Mouse (Mus musculus): ENCODE data around the gene Paxx. TPM values are rescaled to one million over a fixed set of nuclear protein-coding genes. Genes with fewer than 3 reads are reported as not detected.

The Paxx gene
- polyA plus RNA-seq, 1 experiment from 2014 or later = 25.7 TPM

DNA sequence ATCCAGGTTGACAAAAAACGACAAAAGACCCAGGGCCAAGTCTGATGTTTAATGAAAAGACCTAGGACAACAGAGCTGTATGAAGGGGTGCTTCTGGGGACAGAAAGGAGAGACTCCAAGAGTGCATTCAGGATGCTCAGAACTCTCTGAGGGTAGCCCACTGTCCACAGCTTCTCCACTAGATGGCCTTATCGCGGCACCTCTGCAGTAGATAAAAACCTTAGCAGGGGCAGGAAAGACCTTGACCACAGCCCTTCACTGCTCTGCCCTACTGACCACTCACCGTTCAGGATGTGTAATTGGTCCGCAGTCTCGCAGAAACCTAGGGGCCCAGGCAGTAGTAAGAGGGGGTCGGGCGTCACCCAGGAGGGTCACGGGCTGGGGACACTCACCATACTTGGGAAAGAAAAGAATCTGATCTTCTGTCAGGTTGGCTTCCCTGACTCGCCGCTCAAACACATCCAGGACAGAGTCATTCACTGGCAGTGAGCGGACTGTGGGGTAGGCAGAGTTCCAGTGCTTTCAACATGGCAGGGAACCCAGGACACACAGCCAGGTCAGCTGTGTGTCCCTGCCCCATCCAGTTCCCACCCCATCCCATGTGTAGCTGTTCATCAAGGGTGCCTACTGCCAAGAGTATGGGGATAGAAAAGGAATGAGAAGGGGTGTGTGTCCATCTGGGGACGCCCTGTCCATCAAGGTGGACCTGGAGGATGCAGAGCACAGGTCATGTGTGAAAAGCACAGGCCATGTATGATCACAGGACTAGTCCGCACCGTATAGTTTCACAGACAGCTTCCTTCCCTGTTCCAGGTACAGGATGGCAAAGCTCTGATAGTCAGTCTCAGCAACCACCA, 38.0 kb upstream of the Paxx start:
- peaks cover 30% of the 10 kb centered on the region for H3K4me1 ChIP-seq
- H3K9ac ChIP-seq = no peak overlapping the region
- H3K27me3 ChIP-seq (replicated peaks) = no peaks in the 10 kb centered on the region
- no peak for ATAC-seq (ENCODE audit: extremely low read depth, insufficient number of reproducible peaks, low FRiP score, low TSS enrichment)
- no peak overlapping the region for H3K4me3 ChIP-seq
- H3K9me3 ChIP-seq = no peaks in the 10 kb centered on the region
- H3K27ac ChIP-seq (replicated peaks) = no peak overlapping the region
- 58% methylated on average over 15 of the region's 15 CpGs for WGBS
- no peak overlapping the region for H3K4me2 ChIP-seq
- H3K36me3 ChIP-seq = peaks cover 17% of the 10 kb centered on the region

DNA sequence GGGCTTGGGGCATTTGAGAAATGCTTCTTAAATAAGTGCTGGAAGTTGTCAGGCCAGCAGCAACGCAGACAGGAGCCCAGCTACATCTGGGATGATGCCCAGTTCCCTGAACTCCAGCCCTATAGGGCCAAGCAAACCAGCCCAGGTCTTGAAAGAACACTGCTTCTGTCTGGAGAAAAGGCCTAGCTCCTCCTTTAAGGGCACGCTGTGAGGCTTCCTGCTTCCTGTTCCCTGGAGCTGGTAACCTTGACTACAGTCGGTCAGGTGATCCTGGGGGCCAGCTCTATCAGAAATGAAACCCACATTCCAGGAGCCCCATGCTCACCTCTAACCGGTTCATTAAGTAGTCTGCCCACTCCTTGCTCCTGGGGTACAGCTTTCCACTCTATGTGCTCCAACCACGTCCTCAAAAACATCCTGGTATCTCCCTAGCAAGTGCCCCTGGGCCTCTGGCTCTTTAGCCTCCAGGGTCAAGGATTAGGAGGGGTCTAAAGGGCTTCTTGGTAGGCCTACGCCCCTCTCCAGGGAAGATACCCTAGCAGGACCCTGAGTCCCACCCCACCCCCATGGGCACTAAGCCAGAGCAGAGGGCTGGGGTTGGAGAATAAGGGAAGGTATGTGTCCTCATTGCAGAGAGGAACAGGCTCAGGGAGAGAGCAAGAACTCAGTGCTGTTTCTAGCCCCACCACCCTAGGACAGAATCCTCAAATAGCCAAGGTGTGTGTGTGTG, 37.1 kb upstream of the Paxx start:
- H3K9me3 ChIP-seq = no peaks in the 10 kb centered on the region
- ATAC-seq (ENCODE audit: extremely low read depth, insufficient number of reproducible peaks, low FRiP score, low TSS enrichment) = no peak
- WGBS = 54% methylated on average over 6 of the region's 6 CpGs
- H3K4me2 ChIP-seq = no peak overlapping the region
- 0 out of 2 replicates have a peak overlapping the region, but pooled peaks have one; percentile 1 for H3K27ac ChIP-seq (replicated peaks)
- peaks cover 8% of the 10 kb centered on the region for H3K36me3 ChIP-seq
- peaks cover 30% of the 10 kb centered on the region for H3K4me1 ChIP-seq
- H3K27me3 ChIP-seq (replicated peaks) = no peaks in the 10 kb centered on the region
- H3K4me3 ChIP-seq = no peak overlapping the region
- H3K9ac ChIP-seq = peak overlapping the region; percentile 42; the same call in 1 of the 2 replicates

DNA sequence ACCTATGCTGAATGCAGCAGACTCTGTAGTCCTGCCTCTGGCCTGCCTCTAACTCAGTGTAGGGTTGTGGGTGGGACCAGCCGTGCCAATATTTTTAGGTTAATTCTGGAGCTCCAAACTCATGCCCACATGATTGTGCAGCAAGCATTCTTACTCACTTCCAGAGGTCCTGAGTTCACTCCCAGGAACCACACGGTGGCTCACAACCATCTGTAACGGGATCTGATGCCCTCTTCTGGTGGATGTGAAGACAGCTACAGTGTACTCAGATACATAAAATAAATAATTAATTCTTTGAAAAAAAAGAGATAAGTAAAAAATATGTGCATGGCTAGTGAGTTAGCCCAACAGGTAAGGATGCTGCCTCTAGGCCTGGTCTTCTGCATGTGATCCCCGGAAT, 35.6 kb upstream of the Paxx start:
- no peaks in the 10 kb centered on the region for H3K36me3 ChIP-seq

DNA sequence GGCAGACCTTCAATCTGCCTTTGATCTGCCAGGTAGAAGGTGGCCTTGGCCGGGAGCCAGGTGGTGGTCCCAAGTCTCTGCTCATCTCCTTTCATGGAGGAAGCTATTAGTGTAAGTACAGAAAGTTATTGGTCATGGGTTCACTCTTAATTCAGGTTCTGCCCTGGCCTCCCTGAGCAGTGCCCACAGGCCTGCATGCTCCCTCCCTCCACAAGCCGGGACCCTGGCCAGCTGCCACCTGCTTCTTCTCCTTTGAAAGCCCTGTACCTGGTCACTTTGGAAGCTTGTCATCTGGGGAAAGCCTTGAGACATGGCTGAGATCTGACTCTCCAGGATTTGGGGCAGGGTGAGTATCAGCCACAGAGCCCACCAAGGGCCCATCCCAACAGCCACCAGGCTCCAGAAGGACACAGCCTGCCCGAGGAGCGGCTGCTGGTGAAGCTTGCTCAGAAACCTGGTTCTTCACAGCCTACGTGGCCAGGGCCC, 32.6 kb upstream of the Paxx start, which contains the start of gene Lcn12:
Gene Lcn12, minus strand, starts transcription at position 436 of the 486 bp plus-strand sequence.
- Histone ChIP-seq H3K27ac (replicated peaks) (no peak within 1 kb of the TSS), H3K4me3 (no peak within 1 kb of the TSS), H3K27me3 (replicated peaks) (no peaks in the 10 kb centered on the region), H3K36me3 (no peaks in the 10 kb centered on the region), H3K9me3 (no peaks in the 10 kb centered on the region), H3K4me2 (no peak within 1 kb of the TSS), H3K4me1 (peaks cover 8% of the 10 kb centered on the region; the same call in 1 of the 2 replicates), H3K9ac (no peak within 1 kb of the TSS)
- ATAC-seq (ENCODE audit: extremely low read depth, insufficient number of reproducible peaks, low FRiP score, low TSS enrichment) = no peak
- WGBS = 68% methylated on average over 5 of the region's 5 CpGs

More for the DNA sequence above, 35.6 kb upstream of the Paxx start:
- WGBS = 38% methylated on average over 4 of the region's 4 CpGs
- ATAC-seq (ENCODE audit: extremely low read depth, insufficient number of reproducible peaks, low FRiP score, low TSS enrichment) = no peak
- H3K4me1 ChIP-seq = peaks cover 17% of the 10 kb centered on the region
- H3K27me3 ChIP-seq (replicated peaks) = no peaks in the 10 kb centered on the region
- no peaks in the 10 kb centered on the region for H3K9me3 ChIP-seq
- H3K27ac ChIP-seq (replicated peaks) = no peak overlapping the region
- no peak overlapping the region for H3K9ac ChIP-seq
- no peak overlapping the region for H3K4me3 ChIP-seq
- no peak overlapping the region for H3K4me2 ChIP-seq

DNA sequence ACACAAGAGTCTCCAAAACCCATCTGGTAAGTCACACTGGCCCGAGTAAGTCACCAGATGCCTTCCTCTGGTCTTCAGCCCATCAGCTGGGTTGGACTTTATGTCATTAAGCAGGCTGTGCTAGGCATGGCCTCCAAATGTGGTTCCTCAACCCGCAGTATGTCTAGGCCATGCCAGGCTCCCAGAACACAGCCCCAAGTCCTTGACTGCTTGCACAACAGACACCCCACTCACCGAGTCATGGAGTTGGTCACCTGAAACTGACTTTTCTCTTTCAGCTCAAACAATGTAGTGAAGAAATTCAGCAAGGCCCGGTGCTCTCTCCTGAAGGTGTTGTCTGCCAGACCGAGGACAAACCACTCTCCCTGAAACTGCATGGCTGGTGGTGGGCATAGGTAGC, 32.1 kb upstream of the Paxx start:
- no peak overlapping the region for H3K4me3 ChIP-seq
- no peak overlapping the region for H3K9ac ChIP-seq
- 70% methylated on average over 5 of the region's 5 CpGs for WGBS
- H3K36me3 ChIP-seq = no peaks in the 10 kb centered on the region
- H3K27me3 ChIP-seq (replicated peaks) = 0 out of 2 replicates have a peak, but pooled peaks cover 3% of the 10 kb centered on the region
- ATAC-seq (ENCODE audit: extremely low read depth, insufficient number of reproducible peaks, low FRiP score, low TSS enrichment) = no peak
- peaks cover 5% of the 10 kb centered on the region; the same call in 1 of the 2 replicates for H3K4me1 ChIP-seq
- no peak overlapping the region for H3K27ac ChIP-seq (replicated peaks)
- H3K4me2 ChIP-seq = no peak overlapping the region
- H3K9me3 ChIP-seq = no peaks in the 10 kb centered on the region

DNA sequence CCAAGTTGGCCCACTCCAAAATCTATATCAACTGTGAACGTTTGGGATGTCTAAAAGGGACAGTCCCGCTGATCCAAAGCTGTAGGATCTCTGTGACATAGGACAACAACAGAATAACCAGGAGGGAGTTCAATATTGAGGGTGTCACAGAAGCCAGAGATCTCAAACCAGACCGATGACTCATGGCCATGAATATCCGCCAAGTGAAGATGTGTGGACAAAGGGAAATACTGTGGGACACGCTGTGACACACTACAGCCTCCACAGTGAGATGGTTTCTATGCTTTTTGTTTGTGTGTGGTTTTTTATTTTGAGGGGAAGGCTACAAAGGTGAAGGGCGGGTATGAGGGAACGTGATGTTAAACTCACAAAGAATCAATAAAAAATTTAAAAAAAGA, 27.8 kb upstream of the Paxx start:
- no peak overlapping the region for H3K9ac ChIP-seq
- no peaks in the 10 kb centered on the region for H3K4me1 ChIP-seq
- H3K27me3 ChIP-seq (replicated peaks) = peaks cover 17% of the 10 kb centered on the region
- no peak for ATAC-seq (ENCODE audit: extremely low read depth, insufficient number of reproducible peaks, low FRiP score, low TSS enrichment)
- H3K36me3 ChIP-seq = no peaks in the 10 kb centered on the region
- no peak overlapping the region for H3K4me3 ChIP-seq
- WGBS = 60% methylated on average over 7 of the region's 7 CpGs
- H3K4me2 ChIP-seq = no peak overlapping the region
- no peaks in the 10 kb centered on the region for H3K9me3 ChIP-seq
- no peak overlapping the region for H3K27ac ChIP-seq (replicated peaks)

DNA sequence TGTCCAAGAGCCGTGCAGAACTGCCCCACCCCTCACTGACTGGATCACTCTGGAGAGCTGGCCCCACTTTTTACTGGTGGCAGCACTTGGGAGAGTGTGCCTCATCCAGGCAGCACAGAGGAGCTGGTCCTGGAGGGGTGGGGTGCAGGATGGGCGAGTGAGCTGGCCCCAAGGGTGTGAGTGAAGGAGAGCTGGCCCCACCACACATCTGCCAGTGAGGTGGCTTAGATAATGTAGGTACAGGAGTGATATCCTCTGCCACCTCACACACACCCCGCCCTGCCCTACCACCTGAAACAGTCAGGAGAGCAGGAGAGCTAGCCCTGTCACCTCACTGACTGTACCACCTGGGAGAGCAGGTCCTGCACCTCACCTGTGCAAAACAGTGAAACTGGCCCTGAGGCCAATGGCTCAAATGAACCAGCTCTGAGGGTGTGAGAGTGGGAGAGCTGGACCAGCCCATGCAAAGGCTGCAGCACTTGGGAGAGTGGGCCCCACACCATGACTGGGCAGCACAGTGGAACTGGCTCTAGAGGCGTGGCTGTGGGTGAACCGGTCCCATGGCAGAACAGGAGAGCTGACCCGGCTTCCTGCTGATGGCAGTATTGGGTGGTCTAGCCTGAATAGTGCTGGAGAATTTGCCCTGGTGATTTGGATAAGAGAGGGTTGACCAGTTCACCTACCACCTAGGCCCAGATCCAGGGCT, 27.2 kb upstream of the Paxx start:
- 63% methylated on average over 6 of the region's 6 CpGs for WGBS
- ATAC-seq (ENCODE audit: extremely low read depth, insufficient number of reproducible peaks, low FRiP score, low TSS enrichment) = no peak

DNA sequence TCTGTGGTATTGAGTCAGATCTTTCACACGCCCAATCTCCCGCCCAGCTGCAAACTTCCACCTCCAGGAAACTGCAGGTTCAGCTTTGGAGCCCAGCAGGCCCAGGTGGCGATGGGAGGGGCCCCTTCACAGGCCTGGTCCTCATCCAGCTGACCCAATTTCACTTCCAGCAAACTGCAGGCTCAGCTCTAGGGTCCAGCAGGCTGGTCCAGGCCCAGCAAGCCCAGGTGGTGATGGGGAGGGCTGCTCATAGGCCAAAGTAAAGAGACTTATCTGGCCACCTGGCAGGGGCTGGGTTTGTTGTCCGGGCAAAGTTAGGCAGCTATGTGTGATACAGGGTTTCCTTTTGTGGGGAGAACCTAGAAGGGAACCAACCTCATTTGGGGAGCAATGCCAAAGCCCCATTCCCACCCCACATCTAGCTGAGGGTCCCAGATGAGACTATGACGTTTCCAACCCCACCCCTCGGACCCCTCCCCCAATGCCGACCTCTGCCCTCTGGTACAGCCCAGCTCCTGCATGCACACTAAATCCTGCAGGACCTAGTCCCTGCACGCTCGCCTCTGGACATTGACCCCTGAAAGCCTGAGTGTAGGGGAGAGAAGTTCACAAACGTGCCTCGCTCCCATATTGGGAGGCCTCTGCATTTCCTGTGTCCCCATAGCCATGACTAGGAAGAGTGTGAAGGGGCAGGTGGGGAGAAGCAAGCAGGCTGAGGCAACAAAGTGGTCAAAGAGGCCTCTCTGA, 24.2 kb upstream of the Paxx start:
- no peak overlapping the region for H3K9ac ChIP-seq

More for the DNA sequence above, 27.2 kb upstream of the Paxx start:
- Histone ChIP-seq H3K36me3 (no peaks in the 10 kb centered on the region), H3K27ac (replicated peaks) (no peak overlapping the region), H3K27me3 (replicated peaks) (peaks cover 17% of the 10 kb centered on the region), H3K9ac (no peak overlapping the region), H3K4me2 (no peak overlapping the region), H3K4me1 (no peaks in the 10 kb centered on the region), H3K4me3 (no peak overlapping the region), H3K9me3 (no peaks in the 10 kb centered on the region)

DNA sequence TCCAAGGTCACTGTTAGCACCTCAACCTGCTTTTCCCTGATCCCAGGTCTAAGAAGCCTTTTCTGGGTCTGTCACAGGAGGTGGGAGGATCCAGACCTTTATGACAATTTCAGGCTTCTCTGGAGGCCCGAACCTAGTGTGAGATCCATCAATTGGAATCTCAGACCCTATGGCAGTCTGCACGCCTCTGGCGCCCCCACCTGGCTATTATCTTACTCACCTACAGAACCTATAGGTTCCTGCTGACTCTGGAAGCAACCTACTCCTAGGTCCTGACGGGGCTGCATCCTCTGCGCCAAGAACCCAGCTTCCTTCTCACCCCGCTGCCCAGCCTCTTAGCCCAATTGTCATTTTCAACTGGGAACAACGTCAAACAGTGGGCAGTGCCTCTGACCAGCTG, 22.1 kb upstream of the Paxx start:
- H3K9me3 ChIP-seq = no peaks in the 10 kb centered on the region
- H3K27me3 ChIP-seq (replicated peaks) = peaks cover 36% of the 10 kb centered on the region
- no peak overlapping the region for H3K4me3 ChIP-seq
- WGBS = 27% methylated on average over 7 of the region's 7 CpGs
- H3K4me1 ChIP-seq = no peaks in the 10 kb centered on the region
- H3K9ac ChIP-seq = no peak overlapping the region
- H3K27ac ChIP-seq (replicated peaks) = no peak overlapping the region
- no peaks in the 10 kb centered on the region for H3K36me3 ChIP-seq
- ATAC-seq (ENCODE audit: extremely low read depth, insufficient number of reproducible peaks, low FRiP score, low TSS enrichment) = no peak
- H3K4me2 ChIP-seq = no peak overlapping the region

More for the DNA sequence above, 24.2 kb upstream of the Paxx start:
- Histone ChIP-seq H3K27me3 (replicated peaks) (peaks cover 29% of the 10 kb centered on the region), H3K9me3 (no peaks in the 10 kb centered on the region), H3K4me3 (no peak overlapping the region), H3K27ac (replicated peaks) (no peak overlapping the region), H3K4me2 (no peak overlapping the region), H3K4me1 (no peaks in the 10 kb centered on the region), H3K36me3 (no peaks in the 10 kb centered on the region)
- ATAC-seq (ENCODE audit: extremely low read depth, insufficient number of reproducible peaks, low FRiP score, low TSS enrichment) = no peak
- WGBS = 54% methylated on average over 11 of the region's 11 CpGs

DNA sequence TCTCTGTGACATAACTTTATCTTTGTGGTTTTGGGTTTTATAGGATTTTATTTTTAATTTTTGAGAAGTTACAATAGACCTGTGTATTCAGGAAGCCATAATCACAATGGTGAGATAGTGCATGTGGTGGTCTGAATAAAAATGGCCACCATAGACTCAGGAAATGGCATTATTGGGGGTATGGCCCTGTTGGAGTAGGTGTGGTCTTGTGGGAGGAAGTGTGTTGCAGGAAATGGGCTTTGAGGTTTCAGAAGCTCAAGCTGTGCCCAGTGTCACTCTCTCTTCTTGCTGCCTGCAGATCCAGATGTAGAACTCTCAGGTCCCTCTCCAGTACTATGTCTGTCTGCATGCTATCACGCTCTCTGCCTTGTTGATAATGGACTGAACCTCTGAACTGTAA, 19.6 kb upstream of the Paxx start:
- H3K4me2 ChIP-seq = no peak overlapping the region
- no peaks in the 10 kb centered on the region for H3K9me3 ChIP-seq
- H3K9ac ChIP-seq = no peak overlapping the region
- no peak overlapping the region for H3K4me3 ChIP-seq
- H3K27me3 ChIP-seq (replicated peaks) = peaks cover 28% of the 10 kb centered on the region
- H3K27ac ChIP-seq (replicated peaks) = no peak overlapping the region
- no peaks in the 10 kb centered on the region for H3K4me1 ChIP-seq
- ATAC-seq (ENCODE audit: extremely low read depth, insufficient number of reproducible peaks, low FRiP score, low TSS enrichment) = no peak
- WGBS = 70% methylated on average over 1 of the region's 1 CpGs
- H3K36me3 ChIP-seq = no peaks in the 10 kb centered on the region
